ENCODE assay signal across 24 mouse cellular contexts in genomic region chr13:34739071-34739470, GRCm38 (mm10). TPM values are rescaled to one million over a fixed set of nuclear protein-coding genes. Genes with fewer than 3 reads are reported as not detected.
"Had no signal": no experiment of that assay in that cellular context is flagged by ENCODE, and none has a peak within 500 bp of the region (broad histone marks: within the 10 kb centered on the region; RNA-seq: fewer than 3 reads in every experiment).

No protein-coding gene starts in this region.

- H3K4me1 ChIP-seq: limb, embryonic 10.5 days; neural tube, embryonic 12.5 days; neural tube, embryonic 15.5 days; stomach, embryonic 15.5 days had no signal

- H3K4me3 ChIP-seq: limb, embryonic 10.5 days; limb, embryonic 13.5 days; liver, embryonic 15.5 days; midbrain, embryonic 12.5 days; midbrain, embryonic 15.5 days; neural tube, embryonic 12.5 days; neural tube, embryonic 15.5 days; stomach, embryonic 15.5 days had no signal

- H3K27me3 ChIP-seq: limb, embryonic 13.5 days; liver, embryonic 15.5 days; midbrain, embryonic 12.5 days; midbrain, embryonic 15.5 days; neural tube, embryonic 12.5 days; neural tube, embryonic 15.5 days; stomach, embryonic 15.5 days had no signal

- H3K4me2 ChIP-seq: limb, embryonic 13.5 days; liver, embryonic 15.5 days; lung, embryonic 14.5 days; midbrain, embryonic 12.5 days; midbrain, embryonic 15.5 days; neural tube, embryonic 12.5 days; neural tube, embryonic 15.5 days; stomach, embryonic 15.5 days had no signal

- ATAC-seq: inflammation-experienced regulatory T-cells, adult 6 months; lung, postnatal 0 days; midbrain, embryonic 15.5 days had no signal

- H3K27ac ChIP-seq: limb, embryonic 10.5 days; limb, embryonic 13.5 days; liver, embryonic 15.5 days; macrophage; midbrain, embryonic 12.5 days; midbrain, embryonic 15.5 days; neural tube, embryonic 12.5 days; neural tube, embryonic 15.5 days; stomach, embryonic 15.5 days had no signal

- H3K36me3 ChIP-seq: limb, embryonic 10.5 days; limb, embryonic 13.5 days; liver, embryonic 15.5 days; midbrain, embryonic 12.5 days; midbrain, embryonic 15.5 days; neural tube, embryonic 12.5 days; neural tube, embryonic 15.5 days; stomach, embryonic 15.5 days had no signal

- DNase-seq: kidney, adult 18-20 months; kidney, adult 9 months; kidney, postnatal 14 days; kidney, postnatal 4 days; liver; lung, embryonic 14.5 days; right cerebral cortex, adult 18-20 months; right cerebral cortex, postnatal 14 days; right cerebral cortex, postnatal 4 days; spleen, adult 18-20 months; thymus, postnatal 25 days had no signal

- H3K9ac ChIP-seq: limb, embryonic 13.5 days; liver, embryonic 15.5 days; lung, embryonic 14.5 days; midbrain, embryonic 12.5 days; midbrain, embryonic 15.5 days; neural tube, embryonic 12.5 days; neural tube, embryonic 15.5 days; stomach, embryonic 15.5 days had no signal

- H3K9me3 ChIP-seq: limb, embryonic 10.5 days; limb, embryonic 13.5 days; liver, embryonic 15.5 days; midbrain, embryonic 12.5 days; midbrain, embryonic 15.5 days; neural tube, embryonic 12.5 days; neural tube, embryonic 15.5 days; stomach, embryonic 15.5 days had no signal

RNA-seq across cellular contexts. Expression of gene Fam50b, which starts 4.4 kb away (rescaled TPM):
- polyA plus RNA-seq: inflammation-experienced regulatory T-cells, adult 6 months; kidney, embryonic 16.5 days; limb, embryonic 13.5 days; lung, embryonic 14.5 days; macrophage; midbrain, embryonic 12.5 days; neural tube, embryonic 12.5 days; neural tube, embryonic 15.5 days; stomach, embryonic 15.5 days; thymus, postnatal 0 days had no signal
